Comparison of ENCODE assay signal across 13 mouse cellular contexts in the genomic region with DNA sequence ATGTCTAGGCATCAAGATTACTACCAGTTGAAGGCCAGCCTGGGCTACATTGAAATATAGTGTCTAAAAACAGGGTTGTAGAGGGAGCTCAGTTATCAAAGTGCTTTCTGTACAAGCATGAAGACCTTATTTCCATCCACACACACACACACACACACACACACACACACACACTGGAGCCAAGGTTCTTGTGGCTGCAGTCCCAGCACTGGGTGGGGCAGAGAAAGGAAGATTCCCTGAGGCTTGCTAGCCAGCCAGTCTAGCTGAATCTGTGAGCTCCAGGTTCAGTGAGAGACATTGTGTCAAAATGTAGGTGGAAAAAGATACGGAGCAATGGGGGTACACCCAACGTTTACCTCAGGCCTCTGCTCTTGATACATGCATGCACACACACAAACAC. TPM values are rescaled to one million over a fixed set of nuclear protein-coding genes. Genes with fewer than 3 reads are reported as not detected.
DNase-seq lines count a peak whose midpoint lies in the region; ATAC-seq and TF ChIP-seq lines count a peak whose summit lies in the region.
"Had no signal": no experiment of that assay in that cellular context is flagged by ENCODE, and none has a peak within 500 bp of the region (broad histone marks: within the 10 kb centered on the region; RNA-seq: fewer than 3 reads in every experiment).

No protein-coding gene starts in this region.

- peaks cover 47% of the 10 kb centered on the region for H3K36me3 ChIP-seq in heart, embryonic 13.5 days
- H3K36me3 ChIP-seq in heart, adult 2 months (ENCODE audit: control insufficient read depth, insufficient read depth, low read length): no peaks in the 10 kb centered on the region; the same call in 1 of the 2 replicates
- H3K36me3 ChIP-seq in limb, embryonic 12.5 days: peaks cover 44% of the 10 kb centered on the region
- peaks cover 50% of the 10 kb centered on the region for H3K36me3 ChIP-seq in limb, embryonic 10.5 days
- peaks cover 22% of the 10 kb centered on the region for H3K36me3 ChIP-seq in forebrain, embryonic 12.5 days (replicated peaks)
- peaks cover 47% of the 10 kb centered on the region for H3K36me3 ChIP-seq in neural tube, embryonic 15.5 days
- no peaks in the 10 kb centered on the region for H3K36me3 ChIP-seq in thymus, adult 2 months (ENCODE audit: control insufficient read depth, insufficient read depth, low read length)

- no peak overlapping the region for H3K4me3 ChIP-seq in heart, embryonic 13.5 days
- H3K4me3 ChIP-seq in heart, adult 2 months: no peak overlapping the region
- no peak overlapping the region for H3K4me3 ChIP-seq in limb, embryonic 12.5 days (replicated peaks)
- no peak overlapping the region for H3K4me3 ChIP-seq in limb, embryonic 10.5 days
- no peak overlapping the region for H3K4me3 ChIP-seq in forebrain, embryonic 12.5 days (replicated peaks)
- no peak overlapping the region for H3K4me3 ChIP-seq in neural tube, embryonic 15.5 days (replicated peaks)
- H3K4me3 ChIP-seq in thymus, adult 2 months (ENCODE audit: control insufficient read depth, insufficient read depth, low read length): no peak overlapping the region

- no peak for TF ChIP-seq EP300 in heart, adult 2 months (IDR thresholded peaks at IDR 0.05; ENCODE audit: insufficient read depth, low read depth, low read length)

- H3K9me3 ChIP-seq in heart, embryonic 13.5 days: no peaks in the 10 kb centered on the region
- no peaks in the 10 kb centered on the region for H3K9me3 ChIP-seq in limb, embryonic 12.5 days
- H3K9me3 ChIP-seq in limb, embryonic 10.5 days (replicated peaks): no peaks in the 10 kb centered on the region
- no peaks in the 10 kb centered on the region for H3K9me3 ChIP-seq in forebrain, embryonic 12.5 days
- H3K9me3 ChIP-seq in neural tube, embryonic 15.5 days (replicated peaks): no peaks in the 10 kb centered on the region
- H3K9me3 ChIP-seq: megakaryocyte, embryonic 14.5 days had no signal

- no peak overlapping the region; the same call in 1 of the 2 replicates for H3K4me2 ChIP-seq in heart, embryonic 13.5 days
- H3K4me2 ChIP-seq in limb, embryonic 12.5 days: no peak overlapping the region
- peak overlapping the region; percentile 30; the same call in 1 of the 2 replicates for H3K4me2 ChIP-seq in forebrain, embryonic 12.5 days
- H3K4me2 ChIP-seq in neural tube, embryonic 15.5 days: no peak overlapping the region

- TF ChIP-seq POLR2A in heart, adult 2 months (IDR thresholded peaks at IDR 0.05; ENCODE audit: insufficient read depth, low read depth, low read length): no peak
- TF ChIP-seq POLR2A in thymus, adult 2 months (IDR thresholded peaks at IDR 0.05; ENCODE audit: control insufficient read depth, extremely low read depth, insufficient read depth, low read length, poor library complexity): no peak

- intact Hi-C loops in heart, adult 2 months (cut with DNase I): no loop called here
- intact Hi-C loops in left cerebral cortex, postnatal 14 days (cut with DNase I): no loop called here

- no peak for ATAC-seq in heart, embryonic 13.5 days (ENCODE audit: extremely low read depth, insufficient number of reproducible peaks, low FRiP score, low TSS enrichment)
- ATAC-seq in limb, embryonic 12.5 days (ENCODE audit: insufficient number of reproducible peaks, insufficient read depth, low FRiP score, low TSS enrichment, low read depth): no peak
- peak; percentile 3; the same call in 1 of the 2 replicates for ATAC-seq in forebrain, embryonic 12.5 days (ENCODE audit: low FRiP score)
- ATAC-seq in neural tube, embryonic 15.5 days (ENCODE audit: low FRiP score): no peak

- H3K79me2 ChIP-seq in heart, adult 2 months (replicated peaks; ENCODE audit: control insufficient read depth, insufficient read depth, low read length): no peaks in the 10 kb centered on the region

- H3K9ac ChIP-seq in heart, embryonic 13.5 days: peak overlapping the region; percentile 15
- H3K9ac ChIP-seq in heart, adult 2 months (ENCODE audit: low read depth, low read length): no peak overlapping the region
- no peak overlapping the region for H3K9ac ChIP-seq in limb, embryonic 12.5 days (replicated peaks)
- H3K9ac ChIP-seq in forebrain, embryonic 12.5 days: no peak overlapping the region
- no peak overlapping the region for H3K9ac ChIP-seq in neural tube, embryonic 15.5 days (replicated peaks)
- H3K9ac ChIP-seq: liver, embryonic 14.5 days had no signal

- H3K27me3 ChIP-seq in heart, embryonic 13.5 days (replicated peaks): peaks cover 14% of the 10 kb centered on the region
- H3K27me3 ChIP-seq in heart, adult 2 months (ENCODE audit: control insufficient read depth, insufficient read depth, low read length): no peaks in the 10 kb centered on the region
- peaks cover 15% of the 10 kb centered on the region for H3K27me3 ChIP-seq in limb, embryonic 12.5 days
- H3K27me3 ChIP-seq in limb, embryonic 10.5 days (ENCODE audit: low read depth, poor library complexity, severe bottlenecking): peaks cover 16% of the 10 kb centered on the region
- peaks cover 20% of the 10 kb centered on the region for H3K27me3 ChIP-seq in forebrain, embryonic 12.5 days
- H3K27me3 ChIP-seq in neural tube, embryonic 15.5 days (replicated peaks): peaks cover 15% of the 10 kb centered on the region
- peaks cover 5% of the 10 kb centered on the region; the same call in 1 of the 2 replicates for H3K27me3 ChIP-seq in thymus, adult 2 months (ENCODE audit: control insufficient read depth, insufficient read depth, low read length)

- peak overlapping the region; percentile 80 for H3K27ac ChIP-seq in heart, embryonic 13.5 days (replicated peaks)
- H3K27ac ChIP-seq in heart, adult 2 months: no peak overlapping the region
- H3K27ac ChIP-seq in limb, embryonic 12.5 days: peak overlapping the region; percentile 53; the same call in 1 of the 2 replicates
- H3K27ac ChIP-seq in limb, embryonic 10.5 days: no peak overlapping the region
- peak overlapping the region; percentile 85 for H3K27ac ChIP-seq in forebrain, embryonic 12.5 days
- H3K27ac ChIP-seq in neural tube, embryonic 15.5 days (replicated peaks): peak overlapping the region; percentile 57; the same call in 1 of the 2 replicates
- no peak overlapping the region for H3K27ac ChIP-seq in thymus, adult 2 months (ENCODE audit: control insufficient read depth, insufficient read depth, low read length)
- H3K27ac ChIP-seq: liver, embryonic 14.5 days had no signal

- peaks cover 44% of the 10 kb centered on the region for H3K4me1 ChIP-seq in heart, embryonic 13.5 days
- H3K4me1 ChIP-seq in heart, adult 2 months (ENCODE audit: control insufficient read depth, insufficient read depth, low read length): peaks cover 10% of the 10 kb centered on the region
- H3K4me1 ChIP-seq in limb, embryonic 12.5 days (replicated peaks): peaks cover 25% of the 10 kb centered on the region
- H3K4me1 ChIP-seq in limb, embryonic 10.5 days: peaks cover 26% of the 10 kb centered on the region
- peaks cover 42% of the 10 kb centered on the region for H3K4me1 ChIP-seq in forebrain, embryonic 12.5 days
- peaks cover 32% of the 10 kb centered on the region for H3K4me1 ChIP-seq in neural tube, embryonic 15.5 days
- peaks cover 12% of the 10 kb centered on the region for H3K4me1 ChIP-seq in thymus, adult 2 months (replicated peaks; ENCODE audit: control insufficient read depth, insufficient read depth, low read length)

- TF ChIP-seq CTCF in heart, adult 2 months (IDR thresholded peaks at IDR 0.05): no peak
- TF ChIP-seq CTCF in thymus, adult 2 months (IDR thresholded peaks at IDR 0.05; ENCODE audit: borderline replicate concordance, control insufficient read depth, extremely low read depth, insufficient read depth, low read length, poor library complexity): no peak

- WGBS in heart, embryonic 13.5 days: 84% methylated on average over 2 of the region's 2 CpGs
- 42% methylated on average over 2 of the region's 2 CpGs for WGBS in heart, adult 2 months
- 83% methylated on average over 2 of the region's 2 CpGs for WGBS in limb, embryonic 12.5 days
- WGBS in limb, embryonic 10.5 days: 98% methylated on average over 2 of the region's 2 CpGs
- WGBS in forebrain, embryonic 12.5 days: 77% methylated on average over 2 of the region's 2 CpGs
- 68% methylated on average over 2 of the region's 2 CpGs for WGBS in neural tube, embryonic 15.5 days
- whole genome bisulfite sequencing in thymus, adult 2 months: 95% methylated on average over 2 of the region's 2 CpGs

- no peak for DNase-seq in heart, adult 2 months
- no peak for DNase-seq in limb, embryonic 10.5 days (ENCODE audit: low spot score)
- no peak for DNase-seq in left cerebral cortex, postnatal 14 days (ENCODE audit: low spot score in 2 of 2)
- DNase-seq in thymus, adult 2 months: no peak
- DNase-seq: gastrocnemius, postnatal 14 days; layer of hippocampus, adult 9-11 months; thymus, adult 18-20 months had no signal

RNA-seq across cellular contexts. Expression of a gene that starts 8.0 kb away (rescaled TPM):
- 15.8 and 20.6 TPM in 2 replicates for polyA plus RNA-seq in heart, embryonic 13.5 days (2015; fragmentation: Nextera tagmentation; extraction: Ambion mirVana)
- 10 to 100 TPM; 35.6 to 38.7 TPM for total RNA-seq in heart, adult 2 months (2021)
- polyA plus RNA-seq in heart, adult 2 months (2012; rRNA removed): 37.3 and 38.8 TPM in 2 replicates
- 3.9 and 5.9 TPM in 2 replicates for polyA plus RNA-seq in limb, embryonic 12.5 days (2016; fragmentation: Nextera tagmentation; extraction: Ambion mirVana)
- 3.2 and 6.4 TPM in 2 replicates for polyA plus RNA-seq in limb, embryonic 10.5 days (2016; fragmentation: Nextera tagmentation; extraction: Ambion mirVana)
- polyA plus RNA-seq in forebrain, embryonic 12.5 days (2016; fragmentation: Nextera tagmentation; extraction: Ambion mirVana): 5.8 and 6.5 TPM in 2 replicates
- polyA plus RNA-seq in neural tube, embryonic 15.5 days (2015; fragmentation: Nextera tagmentation; extraction: Ambion mirVana): 11.6 and 13.3 TPM in 2 replicates
- total RNA-seq in left cerebral cortex, postnatal 14 days (2021): 100 to 1,000 TPM; 167 to 183 TPM
- 38.9 and 40.3 TPM in 2 replicates for polyA plus RNA-seq in thymus, adult 2 months (2012; rRNA removed)

RNA-seq across cellular contexts. Expression of a gene that starts 18.3 kb away (rescaled TPM):
- 9.9 and 14.6 TPM in 2 replicates for polyA plus RNA-seq in heart, embryonic 13.5 days (2015; fragmentation: Nextera tagmentation; extraction: Ambion mirVana)
- total RNA-seq in heart, adult 2 months (2021): under 1 TPM in 1 of 2 experiments, not detected in 1; 0.16 TPM
- polyA plus RNA-seq in heart, adult 2 months (2012; rRNA removed): 2.5 and 3.0 TPM in 2 replicates
- 0.18 and 0.36 TPM in 2 replicates for polyA plus RNA-seq in limb, embryonic 12.5 days (2016; fragmentation: Nextera tagmentation; extraction: Ambion mirVana)
- polyA plus RNA-seq in limb, embryonic 10.5 days (2016; fragmentation: Nextera tagmentation; extraction: Ambion mirVana): 0.06 and 0.09 TPM in 2 replicates
- 1.1 and 1.3 TPM in 2 replicates for polyA plus RNA-seq in forebrain, embryonic 12.5 days (2016; fragmentation: Nextera tagmentation; extraction: Ambion mirVana)
- polyA plus RNA-seq in neural tube, embryonic 15.5 days (2015; fragmentation: Nextera tagmentation; extraction: Ambion mirVana): 1.2 and 2.1 TPM in 2 replicates
- total RNA-seq in left cerebral cortex, postnatal 14 days (2021): 1 to 10 TPM; 1.6 to 2.8 TPM
- polyA plus RNA-seq in thymus, adult 2 months (2012; rRNA removed): 0.73 and 0.79 TPM in 2 replicates

RNA-seq across cellular contexts. Expression of a gene that starts 28.1 kb away (rescaled TPM):
- 1.7 and 1.8 TPM in 2 replicates for polyA plus RNA-seq in heart, embryonic 13.5 days (2015; fragmentation: Nextera tagmentation; extraction: Ambion mirVana)
- 1 to 10 TPM; 6.8 to 7.2 TPM for total RNA-seq in heart, adult 2 months (2021)
- polyA plus RNA-seq in heart, adult 2 months (2012; rRNA removed): 17.1 and 22.0 TPM in 2 replicates
- polyA plus RNA-seq in limb, embryonic 12.5 days (2016; fragmentation: Nextera tagmentation; extraction: Ambion mirVana): 4.4 and 5.7 TPM in 2 replicates
- 6.5 and 8.5 TPM in 2 replicates for polyA plus RNA-seq in limb, embryonic 10.5 days (2016; fragmentation: Nextera tagmentation; extraction: Ambion mirVana)
- 1.6 and 1.7 TPM in 2 replicates for polyA plus RNA-seq in forebrain, embryonic 12.5 days (2016; fragmentation: Nextera tagmentation; extraction: Ambion mirVana)
- 3.1 and 3.3 TPM in 2 replicates for polyA plus RNA-seq in neural tube, embryonic 15.5 days (2015; fragmentation: Nextera tagmentation; extraction: Ambion mirVana)
- total RNA-seq in left cerebral cortex, postnatal 14 days (2021): 1 to 10 TPM; 5.2 to 5.5 TPM
- polyA plus RNA-seq in thymus, adult 2 months (2012; rRNA removed): 4.2 and 5.5 TPM in 2 replicates

RNA-seq across cellular contexts. Expression of a gene that starts 34.7 kb away (rescaled TPM):
- 107 and 113 TPM in 2 replicates for polyA plus RNA-seq in heart, embryonic 13.5 days (2015; fragmentation: Nextera tagmentation; extraction: Ambion mirVana)
- 10 to 100 TPM; 58.7 to 68.7 TPM for total RNA-seq in heart, adult 2 months (2021)
- 28.6 and 34.7 TPM in 2 replicates for polyA plus RNA-seq in heart, adult 2 months (2012; rRNA removed)
- polyA plus RNA-seq in limb, embryonic 12.5 days (2016; fragmentation: Nextera tagmentation; extraction: Ambion mirVana): 161 and 170 TPM in 2 replicates
- polyA plus RNA-seq in limb, embryonic 10.5 days (2016; fragmentation: Nextera tagmentation; extraction: Ambion mirVana): 176 and 199 TPM in 2 replicates
- polyA plus RNA-seq in forebrain, embryonic 12.5 days (2016; fragmentation: Nextera tagmentation; extraction: Ambion mirVana): 148 and 153 TPM in 2 replicates
- 122 and 124 TPM in 2 replicates for polyA plus RNA-seq in neural tube, embryonic 15.5 days (2015; fragmentation: Nextera tagmentation; extraction: Ambion mirVana)
- 10 to 100 TPM; 84.3 to 88.7 TPM for total RNA-seq in left cerebral cortex, postnatal 14 days (2021)
- polyA plus RNA-seq in thymus, adult 2 months (2012; rRNA removed): 32.8 and 36.7 TPM in 2 replicates

RNA-seq across cellular contexts. Expression of a gene that starts 35.2 kb away (rescaled TPM):
- polyA plus RNA-seq in heart, embryonic 13.5 days (2015; fragmentation: Nextera tagmentation; extraction: Ambion mirVana): 9.5 and 9.7 TPM in 2 replicates
- total RNA-seq in heart, adult 2 months (2021): 1 to 10 TPM; 3.8 to 4.6 TPM
- 5.3 and 6.3 TPM in 2 replicates for polyA plus RNA-seq in heart, adult 2 months (2012; rRNA removed)
- 15.9 and 17.2 TPM in 2 replicates for polyA plus RNA-seq in limb, embryonic 12.5 days (2016; fragmentation: Nextera tagmentation; extraction: Ambion mirVana)
- 12.5 and 14.4 TPM in 2 replicates for polyA plus RNA-seq in limb, embryonic 10.5 days (2016; fragmentation: Nextera tagmentation; extraction: Ambion mirVana)
- polyA plus RNA-seq in forebrain, embryonic 12.5 days (2016; fragmentation: Nextera tagmentation; extraction: Ambion mirVana): 14.4 and 14.7 TPM in 2 replicates
- 21.7 and 24.5 TPM in 2 replicates for polyA plus RNA-seq in neural tube, embryonic 15.5 days (2015; fragmentation: Nextera tagmentation; extraction: Ambion mirVana)
- 10 to 100 TPM; 19.6 to 21.9 TPM for total RNA-seq in left cerebral cortex, postnatal 14 days (2021)
- 15.3 and 18.2 TPM in 2 replicates for polyA plus RNA-seq in thymus, adult 2 months (2012; rRNA removed)

Comparison
In these comparisons a context has a peak if more than half of its experiments do, and no peak if none do; other contexts are left out.
1. H3K27ac ChIP-seq: peak in heart, embryonic 13.5 days (single experiment), limb, embryonic 12.5 days (single experiment), forebrain, embryonic 12.5 days (single experiment) and neural tube, embryonic 15.5 days (single experiment); none in heart, adult 2 months (single experiment), limb, embryonic 10.5 days (single experiment) and thymus, adult 2 months (single experiment).